Mouse (Mus musculus): ENCODE measurements around the gene Gli3.

The Gli3 gene

DNA sequence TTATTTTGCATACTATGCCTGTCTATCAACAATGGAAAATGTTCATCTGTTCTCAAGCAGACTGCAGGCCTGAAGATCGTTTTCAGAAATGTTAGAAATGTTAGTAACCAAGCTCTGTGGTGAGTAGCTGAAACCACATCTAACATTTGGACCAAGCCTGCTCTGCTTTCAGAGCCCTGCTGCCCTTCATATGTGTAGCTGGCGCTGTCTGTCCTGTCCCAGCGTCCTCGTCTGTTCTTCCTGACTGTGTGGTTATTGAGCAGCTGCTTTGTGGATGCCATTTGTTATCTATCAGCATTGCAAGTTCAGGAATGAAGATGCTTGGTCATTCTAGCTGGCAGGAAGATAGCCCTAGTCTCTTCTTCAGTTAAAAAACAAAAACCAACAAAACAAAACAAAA, 35.3 kb downstream of the Gli3 start:
- no peak for DNase-seq

DNA sequence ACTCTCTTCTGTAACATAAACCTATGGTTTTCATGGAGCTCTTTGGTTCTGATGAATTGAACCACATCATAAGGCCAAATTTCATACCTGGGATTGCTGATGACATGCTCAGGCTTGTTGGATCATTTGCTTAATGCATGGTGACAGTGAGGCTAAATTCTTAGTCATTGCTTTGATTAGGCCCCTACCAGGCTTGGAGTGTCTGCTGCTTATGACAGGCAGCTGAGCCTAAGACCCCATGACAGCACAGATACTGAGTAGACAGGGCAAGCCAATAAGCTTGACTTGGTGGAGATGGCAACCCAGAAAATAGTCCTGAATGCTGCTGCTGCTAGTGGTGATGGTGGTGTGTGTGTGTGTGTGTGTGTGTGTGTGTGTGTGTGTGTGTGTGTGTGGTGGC, 47.9 kb downstream of the Gli3 start:
- no peak for DNase-seq

DNA sequence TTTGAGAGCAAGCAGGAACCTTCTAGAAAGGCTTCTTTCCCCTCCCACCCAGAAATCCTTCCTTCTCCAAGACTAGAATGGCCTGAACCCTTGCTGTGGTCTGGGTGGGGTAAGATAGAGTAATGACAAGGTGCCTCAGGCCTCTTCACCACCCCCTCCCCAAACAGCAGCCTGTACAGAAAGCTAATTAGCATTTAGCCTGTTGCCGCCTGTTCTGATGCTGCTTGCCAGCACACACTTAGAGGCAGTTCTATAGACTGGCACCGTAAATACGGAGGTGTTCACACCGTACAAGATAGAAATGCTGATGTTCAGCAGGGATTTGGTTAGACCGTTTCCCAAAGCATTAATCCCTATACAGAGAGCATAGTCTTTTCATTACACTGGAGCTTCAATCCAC, 50.1 kb downstream of the Gli3 start:
- no peak for DNase-seq

GRCm38 (mm10) chr13:15514082-15514481, 51.0 kb downstream of the Gli3 start:
- no peak for DNase-seq

GRCm38 (mm10) chr13:15517048-15517760, 54.2 kb downstream of the Gli3 start:
- no peak for DNase-seq

- no peak for DNase-seq
Measured at GRCm38 (mm10) chr13:15520353-15520752, 57.3 kb downstream of the Gli3 start.

GRCm38 (mm10) chr13:15522153-15522552, 59.1 kb downstream of the Gli3 start:
- DNase-seq, result no peak

GRCm38 (mm10) chr13:15524208-15524607, 61.2 kb downstream of the Gli3 start:
- no peak for DNase-seq

GRCm38 (mm10) chr13:15526691-15527090, 63.7 kb downstream of the Gli3 start:
- DNase-seq, result no peak

GRCm38 (mm10) chr13:15531568-15531967, 68.5 kb downstream of the Gli3 start:
- DNase-seq, result no peak

DNA sequence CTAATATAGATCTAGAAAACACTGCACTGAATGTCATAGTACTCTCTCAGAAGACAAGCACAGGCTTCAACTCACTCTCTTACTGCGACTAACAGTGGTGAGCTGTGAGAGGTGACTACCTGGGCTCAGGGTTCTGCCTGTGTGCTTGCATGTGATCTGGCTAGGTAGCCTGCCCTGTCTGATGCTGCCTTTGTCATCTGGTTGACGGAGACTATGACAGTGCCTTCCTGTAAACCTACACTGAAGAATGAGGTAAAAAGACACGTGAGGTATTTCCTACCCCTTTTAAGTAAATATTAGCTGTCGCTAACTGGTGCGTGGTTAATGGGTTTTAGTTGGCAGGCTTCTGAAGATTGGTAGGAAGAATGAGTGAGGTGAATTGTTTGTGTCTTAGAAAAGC, 74.2 kb downstream of the Gli3 start:
- no peak for DNase-seq

GRCm38 (mm10) chr13:15537611-15538010, 74.6 kb downstream of the Gli3 start:
- no peak for DNase-seq

GRCm38 (mm10) chr13:15538389-15538788, 75.4 kb downstream of the Gli3 start:
- DNase-seq, result no peak

DNA sequence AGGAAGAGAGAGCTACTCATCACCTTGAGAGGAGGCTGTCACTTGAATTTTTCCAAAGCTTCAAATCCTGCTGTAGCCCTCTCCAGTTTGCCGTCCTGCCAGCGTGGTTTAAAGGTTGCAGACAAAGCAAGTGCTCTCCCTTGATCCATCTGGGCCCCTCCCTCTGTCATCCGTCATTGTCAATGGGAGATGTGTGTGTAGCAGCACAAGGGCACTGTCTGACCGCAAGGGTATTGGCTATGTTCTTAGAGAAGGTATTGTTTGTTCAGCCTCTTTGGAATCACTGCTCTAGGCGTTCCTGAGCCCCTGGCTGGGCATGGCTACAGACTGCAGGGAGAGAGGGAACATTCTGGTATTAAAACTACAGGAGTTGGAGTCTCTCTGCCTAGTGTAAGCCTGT, 79.0 kb downstream of the Gli3 start:
- DNase-seq, result no peak

DNA sequence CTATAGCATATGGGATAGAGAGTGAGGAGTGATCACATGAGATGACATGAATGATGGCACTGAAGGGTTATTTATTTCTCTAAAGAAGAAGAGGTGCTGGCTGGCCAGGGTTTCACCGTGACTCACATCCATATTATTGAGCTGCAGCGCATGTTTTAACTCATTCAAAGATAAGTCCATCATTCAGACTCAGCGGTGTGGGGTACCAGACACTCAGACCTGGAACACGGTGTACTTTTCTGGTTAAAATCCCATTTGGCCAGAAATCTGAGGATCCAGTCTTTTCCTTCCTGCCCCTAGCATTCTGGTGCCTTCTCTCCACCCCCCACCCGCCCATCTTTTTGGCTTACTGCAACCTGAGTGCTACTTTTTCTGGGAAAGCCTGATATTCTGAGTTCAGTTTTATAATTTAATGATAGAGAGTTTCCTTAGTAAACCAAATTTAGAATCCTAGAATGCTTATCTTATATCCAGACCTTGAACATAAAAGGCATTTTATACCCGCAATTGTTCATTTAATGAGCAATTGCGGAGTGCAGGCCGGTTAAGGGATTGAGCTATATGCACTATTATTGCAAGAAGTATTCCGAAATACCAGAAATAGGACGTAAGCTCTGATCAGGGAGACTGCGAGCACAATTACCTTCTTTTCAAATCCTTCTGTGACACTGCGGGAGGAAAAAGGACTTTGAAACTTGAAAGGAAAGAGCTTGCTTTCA, 80.3 kb downstream of the Gli3 start:
- no peak for DNase-seq

DNA sequence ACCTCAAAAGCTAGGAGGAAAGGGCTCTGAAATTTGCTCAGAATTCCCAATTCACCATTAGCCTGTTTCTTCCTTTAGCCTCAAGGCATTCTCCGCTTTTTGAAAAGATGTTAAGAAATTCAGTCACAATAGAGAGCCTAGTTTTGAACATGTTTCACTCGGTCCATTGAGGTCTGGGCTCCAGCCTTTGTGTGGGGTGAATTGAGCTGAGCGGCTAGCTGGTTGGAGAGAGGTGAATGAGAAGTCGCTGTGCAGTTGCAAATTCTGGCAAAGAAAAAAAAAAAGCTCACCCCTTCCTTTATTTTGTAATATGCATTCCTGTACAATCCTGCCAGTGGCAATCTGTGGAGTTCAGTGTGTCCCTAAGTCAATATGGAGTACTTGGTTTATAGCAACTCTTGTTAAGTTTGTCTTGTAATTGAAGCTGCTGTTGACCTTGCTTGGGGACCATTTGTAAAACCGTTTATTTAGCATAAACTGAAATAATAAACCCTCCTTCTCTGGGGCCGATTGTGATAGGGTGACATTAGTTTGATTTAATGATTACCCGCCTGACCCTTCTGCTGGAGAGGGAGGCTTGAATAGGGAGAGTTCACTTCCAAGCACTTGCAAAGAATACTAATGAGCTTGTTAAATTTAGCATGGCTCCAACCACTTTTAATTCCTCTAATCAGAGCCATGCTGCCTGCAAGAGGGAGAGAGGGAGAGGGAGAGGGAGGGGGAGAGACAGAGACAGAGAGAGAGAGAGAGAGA, 81.0 kb downstream of the Gli3 start:
- peak; percentile 24 for DNase-seq

DNA sequence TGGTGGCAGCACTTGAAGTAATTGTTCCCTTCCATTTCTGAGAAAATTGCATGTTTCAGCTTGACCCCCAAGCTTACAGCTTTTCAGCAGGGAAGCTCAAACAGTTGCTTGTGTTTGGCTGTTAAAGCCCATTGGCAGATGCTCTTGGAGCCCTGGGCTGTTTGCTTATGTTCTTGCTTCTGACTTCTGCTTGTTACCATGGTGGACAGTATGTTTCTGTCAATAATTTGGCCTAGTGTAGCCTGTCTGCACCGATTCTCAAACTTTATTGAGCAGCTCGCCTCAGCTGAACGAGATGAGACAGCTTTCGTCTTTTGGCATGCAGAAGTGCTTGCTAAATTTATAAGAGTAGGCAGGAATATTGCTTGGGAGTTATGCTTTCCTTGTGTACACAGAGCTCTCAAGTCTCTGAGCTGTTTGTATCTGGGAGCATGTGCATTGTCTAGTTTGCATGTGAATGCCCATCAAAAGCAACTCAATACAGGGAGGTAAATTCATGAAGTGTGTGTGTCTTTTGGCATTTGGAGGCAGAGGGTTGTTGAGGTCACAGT, 82.4 kb downstream of the Gli3 start:
- no peak for DNase-seq

GRCm38 (mm10) chr13:15546258-15546657, 83.2 kb downstream of the Gli3 start:
- no peak for DNase-seq

- DNase-seq, result no peak
Measured at GRCm38 (mm10) chr13:15549466-15549865, 86.4 kb downstream of the Gli3 start.

DNA sequence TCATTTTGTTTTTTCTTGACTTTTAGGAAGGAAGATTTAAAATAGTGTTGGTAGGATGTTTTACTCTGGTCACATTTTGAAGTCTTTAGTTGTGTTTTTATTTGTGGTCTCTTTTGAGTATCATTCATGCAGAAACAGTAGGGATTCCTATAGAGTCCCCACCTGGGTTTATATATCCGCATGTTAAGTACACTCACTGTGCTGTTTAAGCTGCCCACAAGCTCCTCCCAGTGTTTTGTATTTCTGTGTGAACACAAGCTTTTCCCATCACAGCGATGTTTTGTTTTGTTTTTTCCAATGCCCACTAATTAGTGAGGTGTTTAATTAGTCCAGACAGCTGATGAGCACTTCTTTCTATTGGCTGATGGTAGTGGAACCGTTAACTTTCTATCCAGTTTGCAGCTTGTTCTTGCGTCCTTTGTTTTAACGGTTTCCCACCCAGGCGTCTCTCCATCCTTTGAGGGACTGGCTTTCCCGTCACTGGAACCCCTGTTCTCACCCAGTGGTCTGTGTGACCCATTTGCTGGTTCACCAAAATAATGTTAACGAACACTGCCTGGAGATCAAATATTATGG, 87.1 kb downstream of the Gli3 start:
- no peak for DNase-seq

- DNase-seq, result no peak
Measured at GRCm38 (mm10) chr13:15550731-15551130, 87.7 kb downstream of the Gli3 start.

DNA sequence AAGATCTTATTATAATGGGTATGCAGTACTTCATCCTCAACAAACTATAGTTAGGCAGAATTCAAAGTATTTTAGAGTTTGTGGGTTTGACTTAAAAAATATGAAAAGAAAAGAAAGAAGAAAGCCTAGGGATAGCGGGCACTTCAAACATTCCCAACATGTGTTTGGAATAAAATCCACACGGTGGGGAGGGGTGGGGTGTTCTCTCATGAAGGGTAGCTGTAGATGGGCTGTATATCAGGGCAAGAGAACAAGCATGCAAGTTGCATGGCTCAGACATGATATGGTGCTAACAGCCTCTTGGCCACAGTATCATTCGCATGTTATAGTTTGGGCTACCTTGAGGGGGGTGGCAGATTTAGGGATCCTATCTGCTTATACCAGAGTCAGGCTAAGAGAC, 89.0 kb downstream of the Gli3 start:
- no peak for DNase-seq

- DNase-seq, result no peak
Measured at GRCm38 (mm10) chr13:15556646-15557098, 93.6 kb downstream of the Gli3 start.

All from right cerebral cortex, adult 18-20 months (tissue).